Mouse (Mus musculus) gastrocnemius, adult 18-20 months (tissue): Measurements from ENCODE around the gene Ifitm10. TPM values are rescaled to one million over a fixed set of nuclear protein-coding genes. Genes with fewer than 3 reads are reported as not detected.
"Not testable (repeated sequence)": the region's sequence is repeated elsewhere in the genome, so short reads cannot be mapped to it uniquely, and the experiment has no call there.

Experiments used
- DNase-seq: peaks from one replicate; pipeline ENCODE4 v3.0.0; 2021; ENCODE audit warnings: low spot score
- long read RNA-seq, 2 experiments: library from polyadenylated mRNA; stranded (forward); transcript quantifications; one replicate each; pipeline ENCODE4 v2.0.0; 2021
- total RNA-seq, 2 experiments: library from RNA; stranded (reverse); gene quantifications; 2 replicates each; pipeline ENCODE4 v1.2.3; 2021

Ifitm10 gene
- total RNA-seq: 1 to 10 TPM; 3.2 to 5.0 TPM
- long read RNA-seq, experiment 1, transcript Ifitm10-202 (3 exons, 1,158 nt): major isoform, 5 of 6 reads
- long read RNA-seq, experiment 1, partial matches to known transcripts: 0 of 6 reads
- long read RNA-seq, experiment 1, other reads (novel, unspliced or antisense): 1 of 6 reads
- long read RNA-seq, experiment 2, partial matches to known transcripts: 0 of 4 reads
- long read RNA-seq, experiment 2, other reads (novel, unspliced or antisense): 2 of 4 reads

GRCm38 (mm10) chr7:142373641-142374412 lies at the start of gene Ifitm10:
Ifitm10 (minus strand) TSS chr7:142373753.
- DNase-seq: no peak

- no peak for DNase-seq
Measured at GRCm38 (mm10) chr7:142421826-142422225, 48.3 kb upstream of the Ifitm10 start.

GRCm38 (mm10) chr7:142419887-142420286 lies 46.3 kb upstream of the Ifitm10 start:
- DNase-seq: no peak

GRCm38 (mm10) chr7:142418679-142419078 lies 45.1 kb upstream of the Ifitm10 start:
- DNase-seq: no peak

- no peak for DNase-seq
Measured at GRCm38 (mm10) chr7:142418027-142418426, 44.5 kb upstream of the Ifitm10 start.

- no peak for DNase-seq
Measured at GRCm38 (mm10) chr7:142416225-142416624, 42.7 kb upstream of the Ifitm10 start.

GRCm38 (mm10) chr7:142415314-142415713 lies 41.8 kb upstream of the Ifitm10 start:
- DNase-seq: no peak

- no peak for DNase-seq
Measured at GRCm38 (mm10) chr7:142413285-142413684, 39.7 kb upstream of the Ifitm10 start.

GRCm38 (mm10) chr7:142409603-142410002 lies 36.0 kb upstream of the Ifitm10 start:
- no peak for DNase-seq

GRCm38 (mm10) chr7:142408686-142409085 lies 35.1 kb upstream of the Ifitm10 start:
- no peak for DNase-seq

GRCm38 (mm10) chr7:142407935-142408334 lies 34.4 kb upstream of the Ifitm10 start:
- DNase-seq: no peak

GRCm38 (mm10) chr7:142405134-142405533 lies 31.6 kb upstream of the Ifitm10 start:
- DNase-seq: not testable (repeated sequence)

GRCm38 (mm10) chr7:142403591-142403990 lies 30.0 kb upstream of the Ifitm10 start:
- no peak for DNase-seq

- no peak for DNase-seq
Measured at GRCm38 (mm10) chr7:142400750-142401142, 27.2 kb upstream of the Ifitm10 start.

- no peak for DNase-seq
Measured at GRCm38 (mm10) chr7:142400112-142400749, 26.7 kb upstream of the Ifitm10 start.

- no peak for DNase-seq
Measured at GRCm38 (mm10) chr7:142399250-142399649, 25.7 kb upstream of the Ifitm10 start.

GRCm38 (mm10) chr7:142398052-142398451 lies 24.5 kb upstream of the Ifitm10 start:
- DNase-seq: no peak

GRCm38 (mm10) chr7:142396611-142397010 lies 23.1 kb upstream of the Ifitm10 start:
- DNase-seq: no peak

GRCm38 (mm10) chr7:142395472-142395871 lies 21.9 kb upstream of the Ifitm10 start:
- no peak for DNase-seq

GRCm38 (mm10) chr7:142394261-142395190 lies 21.0 kb upstream of the Ifitm10 start:
- DNase-seq: no peak

GRCm38 (mm10) chr7:142393191-142393590 lies 19.6 kb upstream of the Ifitm10 start:
- no peak for DNase-seq
